Mouse (Mus musculus) WW6 (cell line): ENCODE data around the gene Ndufa13.

Source experiments
- DNase-seq: peaks from one replicate; pipeline ENCODE4 v3.0.0-alpha.2; 2013; ENCODE audit warnings: low read depth, low spot score

Gene Ndufa13

DNA sequence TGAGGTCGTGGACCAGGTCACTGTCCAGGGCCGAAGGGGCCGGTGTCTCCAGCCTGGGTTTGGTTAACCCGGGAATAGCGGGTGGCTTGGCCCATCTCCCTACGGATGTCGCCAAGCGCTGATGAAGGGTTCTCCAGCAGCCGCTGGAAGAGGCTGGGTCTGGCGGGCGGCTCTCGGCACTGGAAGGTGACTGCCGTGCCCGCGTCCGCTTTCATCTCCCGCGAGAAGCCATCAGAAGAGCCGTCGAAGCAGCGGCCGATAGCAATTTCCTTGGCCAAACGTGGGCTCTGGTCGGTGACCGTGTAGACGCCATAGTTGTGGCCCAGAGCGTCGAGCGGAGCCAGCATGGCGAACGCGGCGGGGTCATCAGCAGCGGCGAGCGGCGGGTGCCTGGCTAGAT, 21.5 kb downstream of the Ndufa13 start:
- DNase-seq, result no peak

DNA sequence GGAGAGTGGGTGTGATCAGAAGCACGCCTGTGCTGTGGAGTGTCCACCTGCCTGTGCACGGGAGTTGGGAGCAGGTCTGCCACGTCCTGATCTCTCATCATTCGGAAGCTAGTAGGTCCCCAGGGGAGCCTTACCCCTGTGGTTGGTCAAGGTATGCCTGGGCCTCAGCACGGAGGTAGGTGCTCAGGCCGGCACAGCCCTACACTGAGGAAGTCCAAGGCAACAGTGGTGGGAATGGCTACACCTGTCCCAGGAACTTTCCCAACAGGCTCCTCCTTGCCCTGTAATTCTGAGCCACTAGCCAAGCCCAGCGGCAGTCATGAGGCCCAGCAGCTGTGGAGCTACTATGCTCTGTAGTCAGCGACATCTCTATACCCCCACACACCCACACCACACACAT, 22.7 kb downstream of the Ndufa13 start:
- DNase-seq, result no peak

DNA sequence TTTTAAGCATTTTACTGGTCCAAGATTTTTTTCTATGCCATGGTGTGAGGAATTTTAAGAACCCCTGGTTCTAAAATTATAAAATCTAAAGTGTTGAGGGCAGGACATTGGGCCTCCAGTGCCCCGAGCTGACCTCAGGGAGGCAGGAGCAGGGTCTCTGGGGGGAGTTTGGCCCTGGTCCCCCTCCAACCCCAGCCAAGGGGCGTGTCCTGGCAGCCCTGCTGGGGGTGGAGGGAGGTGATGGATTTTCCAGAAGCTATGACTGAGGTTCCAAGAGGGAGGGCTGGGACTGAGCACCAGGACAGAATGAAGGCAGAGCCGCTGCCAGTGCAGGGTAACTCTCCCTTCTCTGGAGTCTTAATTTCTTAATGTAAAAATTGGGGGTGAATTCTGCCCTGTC, 24.4 kb downstream of the Ndufa13 start:
- DNase-seq, result no peak

- no peak for DNase-seq
Measured at GRCm38 (mm10) chr8:69877396-69877795, 25.0 kb downstream of the Ndufa13 start.

- DNase-seq, result no peak
Measured at GRCm38 (mm10) chr8:69876967-69877366, 25.4 kb downstream of the Ndufa13 start.

DNA sequence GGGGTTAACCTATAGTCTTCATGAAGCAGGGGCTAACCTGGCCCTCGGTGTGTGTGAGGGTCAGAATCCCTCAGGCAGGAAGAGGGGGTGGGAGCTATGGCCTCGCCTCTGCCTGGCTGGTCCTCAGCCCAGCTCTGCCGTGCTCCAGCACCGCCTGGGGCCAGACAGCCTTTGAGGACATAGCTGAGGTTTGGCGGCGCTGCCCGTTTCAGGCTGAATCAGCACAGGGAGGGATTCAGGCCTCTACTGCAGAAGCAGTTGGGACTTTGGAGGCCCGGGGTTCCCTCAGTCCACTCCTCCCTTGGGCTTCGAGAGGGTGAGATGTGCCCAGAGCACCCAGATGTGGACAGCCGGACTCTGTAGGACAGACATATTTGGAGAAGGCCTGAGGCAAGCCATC, 26.3 kb downstream of the Ndufa13 start:
- DNase-seq, result no peak

DNA sequence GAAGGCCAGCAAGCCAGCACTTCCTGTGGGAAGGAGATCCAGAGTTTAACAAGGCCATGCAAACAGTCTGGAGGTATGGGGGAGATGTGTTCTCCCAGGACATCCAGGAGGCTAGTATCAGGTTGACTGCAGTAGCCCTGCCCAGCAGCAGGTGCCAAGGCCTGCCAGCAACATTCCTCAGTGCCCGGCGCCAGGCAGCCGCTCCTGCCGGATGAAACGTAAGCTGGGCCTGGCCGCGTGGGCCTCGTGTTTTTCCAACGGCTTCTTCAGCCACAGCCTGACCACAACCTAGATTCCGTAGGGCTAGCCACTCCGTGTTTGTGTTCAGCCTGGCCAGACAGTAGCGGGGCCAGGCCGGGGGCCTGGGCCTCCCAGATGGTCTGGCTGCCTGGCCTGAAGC, 27.7 kb downstream of the Ndufa13 start:
- DNase-seq, result no peak

GRCm38 (mm10) chr8:69874155-69874554, 28.2 kb downstream of the Ndufa13 start:
- no peak for DNase-seq

GRCm38 (mm10) chr8:69870907-69871306, 31.5 kb downstream of the Ndufa13 start:
- DNase-seq, result no peak

DNA sequence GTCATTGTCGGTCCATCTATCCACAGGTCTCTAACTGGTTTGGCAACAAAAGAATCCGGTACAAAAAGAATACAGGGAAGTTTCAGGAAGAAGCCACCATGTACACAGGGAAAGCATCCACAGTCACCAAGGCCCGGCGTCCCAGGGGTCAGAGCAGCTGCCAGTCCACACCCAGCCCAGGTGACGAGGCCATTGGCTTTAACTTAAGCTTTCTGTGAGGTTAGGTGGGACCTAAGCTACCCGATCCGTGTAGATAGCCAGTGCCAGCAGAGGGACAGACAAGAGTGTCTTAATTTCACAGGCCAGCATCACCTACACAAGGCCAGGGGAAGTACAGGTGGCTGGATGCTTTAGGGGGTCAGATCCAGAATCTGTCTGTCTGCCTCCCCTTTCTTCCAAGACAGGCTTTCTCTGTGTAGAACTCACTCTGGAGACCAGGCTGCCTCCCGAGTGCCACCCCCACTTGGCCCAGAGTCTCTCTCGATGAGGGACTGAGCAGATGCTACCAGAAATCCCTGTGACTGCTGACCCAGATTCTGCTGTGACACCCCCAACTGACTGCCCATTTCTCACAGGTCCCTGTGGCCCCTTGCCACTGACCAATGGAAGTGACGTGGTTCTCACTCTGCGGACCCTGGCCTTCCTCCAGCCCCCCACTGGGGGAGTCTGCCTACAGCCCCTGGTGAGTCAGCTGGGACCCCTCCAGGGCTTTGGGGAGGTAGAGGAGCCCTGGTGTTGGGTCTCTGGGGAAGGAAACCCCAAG, 32.2 kb downstream of the Ndufa13 start:
- DNase-seq, result no peak

GRCm38 (mm10) chr8:69867696-69868326, 34.5 kb downstream of the Ndufa13 start:
- DNase-seq, result no peak

GRCm38 (mm10) chr8:69864180-69864579, 38.2 kb downstream of the Ndufa13 start:
- no peak for DNase-seq

DNA sequence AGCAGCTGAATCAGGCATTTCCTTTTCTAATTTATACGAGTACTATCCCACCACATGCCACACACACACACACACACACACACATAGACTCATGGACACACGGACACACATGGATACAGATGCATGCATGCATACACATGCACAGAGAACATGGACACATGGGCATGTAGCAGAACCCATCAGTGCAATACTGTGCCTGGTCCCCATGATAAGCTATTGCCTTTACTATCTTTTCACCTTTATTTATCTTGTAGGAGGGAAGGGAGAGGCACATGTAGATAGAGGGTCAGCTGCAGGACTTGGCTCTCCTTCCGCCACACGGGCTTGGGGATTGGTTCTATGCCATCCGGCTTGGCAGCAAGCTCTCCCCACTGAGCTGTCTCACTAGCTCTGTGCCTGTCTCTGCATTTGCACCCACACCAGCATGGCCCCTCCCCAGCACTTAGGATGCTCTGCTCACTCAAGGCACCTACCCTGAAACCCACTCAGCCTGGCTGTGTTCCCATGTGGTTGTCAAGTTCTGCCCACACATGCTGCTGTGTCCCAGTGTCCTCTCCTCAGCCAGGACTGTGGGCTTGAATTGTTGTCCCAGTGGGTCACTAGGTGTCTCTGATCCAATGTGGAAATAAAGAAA, 38.9 kb downstream of the Ndufa13 start:
- DNase-seq, result no peak

DNA sequence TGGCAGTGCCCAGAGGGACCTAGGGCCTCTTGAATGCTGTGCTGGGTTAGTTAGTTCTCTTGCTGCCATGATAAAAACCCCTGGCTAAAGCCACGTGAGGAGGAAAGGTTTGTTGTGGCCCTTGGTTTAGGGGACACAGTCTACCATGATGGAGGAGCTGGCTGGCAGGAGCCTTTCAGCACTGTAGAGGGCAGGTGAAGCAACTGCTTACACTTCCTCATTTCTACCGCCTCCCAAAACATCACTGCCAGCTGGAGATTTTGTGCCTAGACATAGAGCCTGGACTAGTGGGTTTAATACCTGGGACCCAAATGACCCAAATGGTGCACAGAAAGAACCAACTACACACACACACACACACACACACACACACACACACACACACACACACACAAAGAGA, 41.1 kb downstream of the Ndufa13 start:
- DNase-seq, result no peak

DNA sequence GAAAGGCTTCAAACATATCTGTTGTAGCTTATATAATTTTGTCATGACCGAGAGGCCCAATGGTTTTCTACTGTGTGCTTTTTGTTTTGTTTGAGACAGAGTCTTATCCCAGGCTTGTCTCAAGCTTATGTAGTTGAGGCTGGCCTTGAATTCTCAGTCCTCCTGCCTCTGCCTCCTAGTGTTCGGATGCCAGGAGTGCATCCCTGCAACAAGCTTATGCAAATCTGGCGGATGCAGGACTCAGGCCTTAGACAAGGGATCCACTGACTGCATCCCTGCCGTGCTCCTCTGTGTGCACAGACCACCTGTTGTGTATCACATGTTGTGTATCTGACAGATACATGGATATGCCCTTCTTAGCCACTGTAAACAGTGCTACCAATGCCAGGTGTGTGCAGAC, 41.6 kb downstream of the Ndufa13 start:
- DNase-seq, result no peak

DNA sequence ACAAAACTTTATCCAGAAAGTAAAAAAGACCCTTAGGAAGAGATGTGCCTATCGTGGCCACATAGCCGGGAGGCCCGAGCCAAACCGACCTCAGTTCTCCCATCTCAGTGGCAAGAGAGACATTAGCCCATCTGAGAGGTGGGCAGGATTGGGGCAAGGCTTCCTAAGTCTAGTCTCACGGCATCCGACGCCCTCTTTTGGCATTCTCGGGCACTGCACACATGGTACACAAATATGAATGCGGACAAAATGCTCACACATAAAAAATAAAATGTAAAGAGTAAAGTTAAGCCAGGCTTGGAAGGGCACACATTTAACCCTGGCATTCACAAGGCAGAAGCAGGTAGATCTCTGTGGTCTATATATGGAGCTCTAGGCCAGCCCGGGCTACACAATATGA, 48.5 kb downstream of the Ndufa13 start:
- no peak for DNase-seq

DNA sequence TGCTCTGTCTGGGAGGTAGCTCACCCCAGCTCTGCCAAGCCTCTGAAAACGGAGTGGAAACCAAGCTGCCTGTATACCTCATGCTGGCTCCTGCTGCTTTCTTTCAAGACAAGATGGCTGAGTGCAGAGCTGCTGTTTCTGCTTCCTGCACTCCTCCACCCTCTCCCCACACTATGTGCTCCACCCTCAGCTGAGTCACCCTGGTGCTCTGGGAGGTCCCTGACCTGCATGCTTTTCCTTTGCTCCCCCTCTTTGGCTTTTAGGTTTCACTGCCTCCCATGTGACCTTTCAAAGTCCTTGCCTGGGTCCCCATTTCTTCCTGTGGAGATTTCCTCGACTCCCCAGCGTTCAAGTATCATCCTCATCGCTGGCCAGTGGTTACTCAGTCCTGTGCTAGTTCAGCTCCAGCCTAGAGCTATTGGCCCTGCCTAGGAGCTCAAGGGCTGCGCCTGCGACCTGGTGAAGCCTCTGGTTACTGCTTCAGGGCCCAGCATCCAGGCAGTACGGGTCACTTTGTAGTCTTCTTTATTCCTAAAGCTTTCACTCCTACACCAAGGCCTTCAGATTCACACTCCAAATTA, 51.3 kb downstream of the Ndufa13 start:
- no peak for DNase-seq

GRCm38 (mm10) chr8:69849899-69850298, 52.5 kb downstream of the Ndufa13 start:
- DNase-seq, result peak; percentile 67

- peak; percentile 65 for DNase-seq
Measured at GRCm38 (mm10) chr8:69848951-69849350, 53.4 kb downstream of the Ndufa13 start.

DNA sequence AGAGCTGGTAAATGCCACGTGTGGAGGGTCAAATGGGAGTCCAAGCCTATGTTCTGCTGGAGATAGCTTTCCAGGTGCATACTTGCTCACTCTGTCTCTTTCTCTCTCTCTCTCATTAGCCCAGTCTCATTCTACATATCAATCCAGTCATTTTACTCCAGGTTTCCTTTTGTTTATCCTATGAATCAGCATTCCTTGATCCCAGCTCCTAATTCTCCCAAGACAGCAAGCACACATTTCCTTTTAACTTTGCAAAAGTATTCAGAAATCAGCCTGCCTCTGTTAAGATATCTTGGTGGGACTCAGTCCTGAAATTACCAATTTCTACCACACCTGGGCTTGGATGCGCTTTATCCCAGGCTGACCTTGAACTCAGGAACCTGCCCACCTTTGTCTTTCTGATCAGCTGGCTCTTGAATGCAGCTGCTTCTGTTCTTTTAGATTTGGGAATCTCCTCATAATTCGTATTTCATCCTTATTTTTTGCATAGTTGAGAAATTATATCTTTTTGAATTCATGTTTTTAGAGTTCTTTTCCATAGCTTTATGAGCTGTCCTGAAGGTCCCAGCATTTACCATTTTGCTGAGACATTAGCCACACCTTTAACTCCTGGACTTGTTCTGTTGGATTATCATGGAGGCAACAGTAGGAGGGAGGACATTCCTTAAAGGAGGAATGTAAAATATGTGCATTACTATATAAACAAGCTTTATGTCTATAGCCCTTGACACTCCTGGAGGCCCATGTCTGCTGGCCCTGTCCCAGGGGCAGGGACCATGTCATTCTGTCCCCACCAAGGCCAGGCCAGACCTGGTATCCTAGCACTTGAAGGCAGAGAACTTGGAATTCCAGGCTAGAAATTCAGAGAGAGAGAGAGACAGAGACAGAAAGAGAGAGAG, 54.9 kb downstream of the Ndufa13 start:
- DNase-seq, result no peak
